Comparison of ENCODE assay signal across 10 mouse cellular contexts in the genomic region with DNA sequence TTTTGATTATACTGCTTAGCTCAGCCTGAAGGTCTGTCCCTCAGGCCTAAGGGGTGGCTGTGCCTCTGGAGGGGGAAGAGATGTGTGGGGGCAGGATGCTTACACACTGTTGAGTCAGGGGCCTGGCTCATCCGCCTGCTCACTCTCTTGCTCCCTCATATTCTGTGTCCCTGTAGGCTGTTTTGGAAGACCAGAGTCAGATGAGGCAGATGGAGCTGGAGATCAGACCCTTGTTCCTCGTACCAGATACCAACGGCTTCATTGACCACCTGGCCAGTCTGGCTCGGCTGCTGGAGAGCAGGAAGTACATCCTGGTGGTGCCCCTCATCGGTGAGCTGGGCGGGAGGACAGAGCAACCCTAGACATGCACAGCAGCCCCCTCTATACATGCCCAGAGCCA. TPM values are rescaled to one million over a fixed set of nuclear protein-coding genes. Genes with fewer than 3 reads are reported as not detected.
DNase-seq lines count a peak whose midpoint lies in the region; ATAC-seq lines count a peak whose summit lies in the region.
"Had no signal": no experiment of that assay in that cellular context is flagged by ENCODE, and none has a peak within 500 bp of the region (broad histone marks: within the 10 kb centered on the region; RNA-seq: fewer than 3 reads in every experiment).

No protein-coding gene starts in this region.

- peak overlapping the region; percentile 35; the same call in 1 of the 2 replicates for H3K27ac ChIP-seq in hindbrain, embryonic 10.5 days
- H3K27ac ChIP-seq in hindbrain, embryonic 16.5 days (ENCODE audit: low read depth, low read length), result no peak overlapping the region
- H3K27ac ChIP-seq in midbrain, embryonic 11.5 days (ENCODE audit: low read depth, low read length), result no peak overlapping the region
- H3K27ac ChIP-seq in midbrain, embryonic 15.5 days, result no peak overlapping the region
- peak overlapping the region; percentile 28 for H3K27ac ChIP-seq in heart, embryonic 16.5 days (ENCODE audit: low read length)
- H3K27ac ChIP-seq in stomach, embryonic 15.5 days, result peak overlapping the region; percentile 75
- H3K27ac ChIP-seq: liver, embryonic 13.5 days had no signal

- no peak for ATAC-seq in hindbrain, embryonic 16.5 days
- no peak for ATAC-seq in midbrain, embryonic 11.5 days (ENCODE audit: low FRiP score)
- no peak for ATAC-seq in midbrain, embryonic 15.5 days (replicated peaks)
- ATAC-seq in heart, embryonic 16.5 days (replicated peaks; ENCODE audit: extremely low read depth, insufficient read depth, low FRiP score), result no peak
- no peak for ATAC-seq in stomach, embryonic 15.5 days (ENCODE audit: insufficient read depth, low FRiP score, low read depth)
- ATAC-seq in granulocyte monocyte progenitor cell, adult 5-6 weeks (replicated peaks; ENCODE audit: poor library complexity, severe bottlenecking), result no peak
- ATAC-seq: midbrain, embryonic 13.5 days had no signal

- no peak for DNase-seq in hindbrain, embryonic 10.5 days (ENCODE audit: low spot score)
- no peak for DNase-seq in midbrain, embryonic 11.5 days (ENCODE audit: low spot score, missing footprints)
- DNase-seq in thymus, postnatal 10 days (ENCODE audit: low spot score in 2 of 2), result no peak
- DNase-seq: liver, embryonic 13.5 days had no signal

- H3K36me3 ChIP-seq in hindbrain, embryonic 10.5 days, result peaks cover 63% of the 10 kb centered on the region
- peaks cover 3% of the 10 kb centered on the region; the same call in 1 of the 2 replicates for H3K36me3 ChIP-seq in hindbrain, embryonic 16.5 days (ENCODE audit: control insufficient read depth, insufficient read depth, low read length)
- no peaks in the 10 kb centered on the region; the same call in 1 of the 2 replicates for H3K36me3 ChIP-seq in midbrain, embryonic 11.5 days (ENCODE audit: control insufficient read depth, insufficient read depth, low read length)
- peaks cover 7% of the 10 kb centered on the region; the same call in 1 of the 2 replicates for H3K36me3 ChIP-seq in midbrain, embryonic 15.5 days (replicated peaks)
- H3K36me3 ChIP-seq in heart, embryonic 16.5 days (ENCODE audit: control insufficient read depth, insufficient read depth), result peaks cover 2% of the 10 kb centered on the region; the same call in 1 of the 2 replicates
- H3K36me3 ChIP-seq in stomach, embryonic 15.5 days, result 0 out of 2 replicates have a peak, but pooled peaks cover 6% of the 10 kb centered on the region

- H3K4me1 ChIP-seq in hindbrain, embryonic 10.5 days (replicated peaks), result peaks cover 27% of the 10 kb centered on the region
- H3K4me1 ChIP-seq in hindbrain, embryonic 16.5 days (ENCODE audit: control insufficient read depth, insufficient read depth, low read depth, low read length), result no peaks in the 10 kb centered on the region
- no peaks in the 10 kb centered on the region for H3K4me1 ChIP-seq in midbrain, embryonic 11.5 days (ENCODE audit: control insufficient read depth, insufficient read depth, low read length)
- no peaks in the 10 kb centered on the region for H3K4me1 ChIP-seq in midbrain, embryonic 15.5 days
- H3K4me1 ChIP-seq in heart, embryonic 16.5 days (ENCODE audit: control insufficient read depth, insufficient read depth, low read length), result peaks cover 28% of the 10 kb centered on the region
- H3K4me1 ChIP-seq in stomach, embryonic 15.5 days, result peaks cover 58% of the 10 kb centered on the region
- H3K4me1 ChIP-seq: midbrain, embryonic 13.5 days had no signal

- H3K4me3 ChIP-seq in hindbrain, embryonic 10.5 days, result no peak overlapping the region
- no peak overlapping the region for H3K4me3 ChIP-seq in hindbrain, embryonic 16.5 days (ENCODE audit: low read length)
- H3K4me3 ChIP-seq in midbrain, embryonic 11.5 days (ENCODE audit: low read depth, low read length), result no peak overlapping the region
- no peak overlapping the region for H3K4me3 ChIP-seq in midbrain, embryonic 15.5 days
- H3K4me3 ChIP-seq in heart, embryonic 16.5 days (ENCODE audit: low read length), result no peak overlapping the region
- no peak overlapping the region for H3K4me3 ChIP-seq in stomach, embryonic 15.5 days (replicated peaks)
- H3K4me3 ChIP-seq: liver, embryonic 13.5 days; midbrain, embryonic 13.5 days had no signal

- H3K27me3 ChIP-seq in hindbrain, embryonic 10.5 days (ENCODE audit: insufficient read depth, poor library complexity, severe bottlenecking), result no peaks in the 10 kb centered on the region
- H3K27me3 ChIP-seq in hindbrain, embryonic 16.5 days (replicated peaks; ENCODE audit: control insufficient read depth, insufficient read depth, low read length), result no peaks in the 10 kb centered on the region
- no peaks in the 10 kb centered on the region for H3K27me3 ChIP-seq in midbrain, embryonic 11.5 days (ENCODE audit: control insufficient read depth, insufficient read depth, low read length)
- no peaks in the 10 kb centered on the region for H3K27me3 ChIP-seq in midbrain, embryonic 15.5 days (replicated peaks)
- H3K27me3 ChIP-seq in heart, embryonic 16.5 days (ENCODE audit: control insufficient read depth, insufficient read depth, low read length), result no peaks in the 10 kb centered on the region
- H3K27me3 ChIP-seq in stomach, embryonic 15.5 days (replicated peaks), result no peaks in the 10 kb centered on the region
- H3K27me3 ChIP-seq: liver, embryonic 13.5 days; midbrain, embryonic 13.5 days had no signal

- 70% methylated on average over 6 of the region's 6 CpGs for WGBS in hindbrain, embryonic 10.5 days
- WGBS in hindbrain, embryonic 16.5 days, result 77% methylated on average over 6 of the region's 6 CpGs
- 91% methylated on average over 6 of the region's 6 CpGs for WGBS in midbrain, embryonic 11.5 days
- 81% methylated on average over 6 of the region's 6 CpGs for WGBS in midbrain, embryonic 15.5 days
- 58% methylated on average over 6 of the region's 6 CpGs for WGBS in heart, embryonic 16.5 days
- WGBS in stomach, embryonic 15.5 days, result 49% methylated on average over 6 of the region's 6 CpGs

- H3K9ac ChIP-seq in hindbrain, embryonic 16.5 days (ENCODE audit: low read depth, low read length), result no peak overlapping the region
- H3K9ac ChIP-seq in midbrain, embryonic 11.5 days (ENCODE audit: low read length), result 0 out of 2 replicates have a peak overlapping the region, but pooled peaks have one; percentile 4
- H3K9ac ChIP-seq in midbrain, embryonic 15.5 days, result no peak overlapping the region
- H3K9ac ChIP-seq in heart, embryonic 16.5 days (ENCODE audit: low read length), result peak overlapping the region; percentile 34; the same call in 1 of the 2 replicates
- no peak overlapping the region for H3K9ac ChIP-seq in stomach, embryonic 15.5 days
- H3K9ac ChIP-seq: liver, embryonic 13.5 days; midbrain, embryonic 13.5 days had no signal

- no peak overlapping the region for H3K4me2 ChIP-seq in hindbrain, embryonic 16.5 days (ENCODE audit: low read length)
- no peak overlapping the region for H3K4me2 ChIP-seq in midbrain, embryonic 11.5 days
- no peak overlapping the region for H3K4me2 ChIP-seq in midbrain, embryonic 15.5 days
- H3K4me2 ChIP-seq in heart, embryonic 16.5 days (ENCODE audit: low read depth, low read length), result no peak overlapping the region
- no peak overlapping the region for H3K4me2 ChIP-seq in stomach, embryonic 15.5 days
- H3K4me2 ChIP-seq: liver, embryonic 13.5 days; midbrain, embryonic 13.5 days had no signal

- H3K9me3 ChIP-seq in hindbrain, embryonic 10.5 days, result no peaks in the 10 kb centered on the region
- H3K9me3 ChIP-seq in hindbrain, embryonic 16.5 days (ENCODE audit: control insufficient read depth, low read length), result no peaks in the 10 kb centered on the region
- H3K9me3 ChIP-seq in midbrain, embryonic 11.5 days (ENCODE audit: control insufficient read depth, low read length), result no peaks in the 10 kb centered on the region
- H3K9me3 ChIP-seq in midbrain, embryonic 15.5 days, result no peaks in the 10 kb centered on the region
- H3K9me3 ChIP-seq in heart, embryonic 16.5 days (replicated peaks; ENCODE audit: control insufficient read depth, low read length), result no peaks in the 10 kb centered on the region
- no peaks in the 10 kb centered on the region for H3K9me3 ChIP-seq in stomach, embryonic 15.5 days
- H3K9me3 ChIP-seq: liver, embryonic 13.5 days; midbrain, embryonic 13.5 days had no signal

RNA-seq across cellular contexts. Expression of a gene that starts 13.3 kb away (rescaled TPM):
- 0.15 and 0.52 TPM in 2 replicates for polyA plus RNA-seq in hindbrain, embryonic 10.5 days (2016; fragmentation: Nextera tagmentation; extraction: Ambion mirVana)
- polyA plus RNA-seq in hindbrain, embryonic 16.5 days (2015; fragmentation: Nextera tagmentation; extraction: Ambion mirVana), result 1.9 and 2.2 TPM in 2 replicates
- polyA plus RNA-seq in midbrain, embryonic 11.5 days (2014; fragmentation: Nextera tagmentation; extraction: Ambion mirVana), result 0.34 and 0.57 TPM in 2 replicates
- 2.8 and 3.2 TPM in 2 replicates for polyA plus RNA-seq in midbrain, embryonic 15.5 days (2015; fragmentation: Nextera tagmentation; extraction: Ambion mirVana)
- 7.1 and 9.8 TPM in 2 replicates for polyA plus RNA-seq in heart, embryonic 16.5 days (2015; fragmentation: Nextera tagmentation; extraction: Ambion mirVana)
- 25.3 and 28.0 TPM in 2 replicates for polyA plus RNA-seq in stomach, embryonic 15.5 days (2015; fragmentation: Nextera tagmentation; extraction: Ambion mirVana)
- not detected in 2 replicates for total RNA-seq in granulocyte monocyte progenitor cell, adult 5-6 weeks (2014; fragmentation: Nextera tagmentation)
- total RNA-seq in granulocyte monocyte progenitor cell, adult 5-6 weeks (2017), result not detected in 2 replicates

RNA-seq across cellular contexts. Expression of a gene that starts 22.6 kb away (rescaled TPM):
- polyA plus RNA-seq in hindbrain, embryonic 10.5 days (2016; fragmentation: Nextera tagmentation; extraction: Ambion mirVana), result 27.6 and 33.1 TPM in 2 replicates
- polyA plus RNA-seq in hindbrain, embryonic 16.5 days (2015; fragmentation: Nextera tagmentation; extraction: Ambion mirVana), result 14.4 and 14.5 TPM in 2 replicates
- polyA plus RNA-seq in midbrain, embryonic 11.5 days (2014; fragmentation: Nextera tagmentation; extraction: Ambion mirVana), result 28.5 and 29.8 TPM in 2 replicates
- polyA plus RNA-seq in midbrain, embryonic 15.5 days (2015; fragmentation: Nextera tagmentation; extraction: Ambion mirVana), result 15.4 and 18.3 TPM in 2 replicates
- polyA plus RNA-seq in heart, embryonic 16.5 days (2015; fragmentation: Nextera tagmentation; extraction: Ambion mirVana), result 18.4 and 18.7 TPM in 2 replicates
- 21.0 and 22.2 TPM in 2 replicates for polyA plus RNA-seq in stomach, embryonic 15.5 days (2015; fragmentation: Nextera tagmentation; extraction: Ambion mirVana)
- total RNA-seq in granulocyte monocyte progenitor cell, adult 5-6 weeks (2014; fragmentation: Nextera tagmentation), result 17.1 and 20.1 TPM in 2 replicates
- 16.1 and 16.4 TPM in 2 replicates for total RNA-seq in granulocyte monocyte progenitor cell, adult 5-6 weeks (2017)

RNA-seq across cellular contexts. Expression of a gene that starts 35.1 kb away (rescaled TPM):
- polyA plus RNA-seq in hindbrain, embryonic 10.5 days (2016; fragmentation: Nextera tagmentation; extraction: Ambion mirVana), result 23.2 and 24.2 TPM in 2 replicates
- 15.4 and 15.7 TPM in 2 replicates for polyA plus RNA-seq in hindbrain, embryonic 16.5 days (2015; fragmentation: Nextera tagmentation; extraction: Ambion mirVana)
- 15.3 and 17.3 TPM in 2 replicates for polyA plus RNA-seq in midbrain, embryonic 11.5 days (2014; fragmentation: Nextera tagmentation; extraction: Ambion mirVana)
- polyA plus RNA-seq in midbrain, embryonic 15.5 days (2015; fragmentation: Nextera tagmentation; extraction: Ambion mirVana), result 13.1 and 14.0 TPM in 2 replicates
- 19.7 and 21.0 TPM in 2 replicates for polyA plus RNA-seq in heart, embryonic 16.5 days (2015; fragmentation: Nextera tagmentation; extraction: Ambion mirVana)
- polyA plus RNA-seq in stomach, embryonic 15.5 days (2015; fragmentation: Nextera tagmentation; extraction: Ambion mirVana), result 18.4 and 21.3 TPM in 2 replicates
- 7.6 and 17.1 TPM in 2 replicates for total RNA-seq in granulocyte monocyte progenitor cell, adult 5-6 weeks (2014; fragmentation: Nextera tagmentation)
- 8.9 and 10.6 TPM in 2 replicates for total RNA-seq in granulocyte monocyte progenitor cell, adult 5-6 weeks (2017)

RNA-seq across cellular contexts. Expression of a gene that starts 37.6 kb away (rescaled TPM):
- 2.5 and 2.8 TPM in 2 replicates for polyA plus RNA-seq in hindbrain, embryonic 10.5 days (2016; fragmentation: Nextera tagmentation; extraction: Ambion mirVana)
- polyA plus RNA-seq in hindbrain, embryonic 16.5 days (2015; fragmentation: Nextera tagmentation; extraction: Ambion mirVana), result 10.6 and 10.7 TPM in 2 replicates
- polyA plus RNA-seq in midbrain, embryonic 11.5 days (2014; fragmentation: Nextera tagmentation; extraction: Ambion mirVana), result 4.6 TPM in 2 replicates
- polyA plus RNA-seq in midbrain, embryonic 15.5 days (2015; fragmentation: Nextera tagmentation; extraction: Ambion mirVana), result 15.7 and 18.3 TPM in 2 replicates
- 12.4 and 13.1 TPM in 2 replicates for polyA plus RNA-seq in heart, embryonic 16.5 days (2015; fragmentation: Nextera tagmentation; extraction: Ambion mirVana)
- polyA plus RNA-seq in stomach, embryonic 15.5 days (2015; fragmentation: Nextera tagmentation; extraction: Ambion mirVana), result 2.2 and 2.3 TPM in 2 replicates
- 0.37 and 1.0 TPM in 2 replicates for total RNA-seq in granulocyte monocyte progenitor cell, adult 5-6 weeks (2014; fragmentation: Nextera tagmentation)
- 0.15 TPM in 1 of 2 replicates, not detected in the other for total RNA-seq in granulocyte monocyte progenitor cell, adult 5-6 weeks (2017)

Comparison
In these comparisons a context has a peak if more than half of its experiments do, and no peak if none do; other contexts are left out.
1. H3K27ac ChIP-seq: peak in hindbrain, embryonic 10.5 days (single experiment), heart, embryonic 16.5 days (single experiment) and stomach, embryonic 15.5 days (single experiment); none in hindbrain, embryonic 16.5 days (single experiment), midbrain, embryonic 11.5 days (single experiment) and midbrain, embryonic 15.5 days (single experiment).
2. H3K9ac ChIP-seq: peak in midbrain, embryonic 11.5 days (single experiment) and heart, embryonic 16.5 days (single experiment); none in hindbrain, embryonic 16.5 days (single experiment), midbrain, embryonic 15.5 days (single experiment) and stomach, embryonic 15.5 days (single experiment).